Mouse (Mus musculus) gastrocnemius, adult 2 months (tissue): Measurements from ENCODE around the gene Emc1. TPM values are rescaled to one million over a fixed set of nuclear protein-coding genes. Genes with fewer than 3 reads are reported as not detected.

ENCODE experiments used
- DNase-seq: peaks from one replicate; pipeline ENCODE4 v3.0.0; 2022
- H3K27ac ChIP-seq: fragments of 200-600 bp; 2 replicates; pipeline ENCODE4 v1.8.1; 2022; ENCODE audit warnings: mild to moderate bottlenecking
- H3K4me3 ChIP-seq: fragments of 200-600 bp; 2 replicates; pipeline ENCODE4 v1.8.1; 2022; ENCODE audit warnings: mild to moderate bottlenecking, moderate library complexity
- CTCF ChIP-seq: fragments of 200-600 bp; IDR thresholded peaks from 2 replicates; pipeline ENCODE4 v1.8.1; 2022; ENCODE audit warnings: antibody characterized with exemption, mild to moderate bottlenecking, moderate library complexity
- intact Hi-C: fragments of 180-260 bp; cut with DNase I; formaldehyde crosslinking; loops from one replicate; pipeline ENCODE4 v1.15.1; 2025
- total RNA-seq, 2 experiments: library from RNA; stranded (reverse); gene quantifications; 2 replicates each; pipeline ENCODE4 v1.2.3; 2021

Gene Emc1
- total RNA-seq, 2 experiments from 2014 or later, result 29.1 to 32.6 TPM

GRCm38 (mm10) chr4:139334631-139335295 is 17.6 kb upstream of the Emc1 start:
- no peak for DNase-seq
- no peak for TF ChIP-seq CTCF
- Histone ChIP-seq H3K4me3 (no peak overlapping the region), H3K27ac (no peak overlapping the region)
- intact Hi-C loops, result loop anchor here (2.0 to 5.0 kb wide), 2 partner anchors 42 to 247 kb away; no protein-coding TSS in a partner anchor

GRCm38 (mm10) chr4:139335507-139335906 is 16.9 kb upstream of the Emc1 start:
- no peak for TF ChIP-seq CTCF
- Histone ChIP-seq H3K27ac (no peak overlapping the region), H3K4me3 (no peak overlapping the region)
- DNase-seq, result no peak
- intact Hi-C loops, result loop anchor here (2.0 to 5.0 kb wide), 2 partner anchors 43 to 248 kb away; no protein-coding TSS in a partner anchor

GRCm38 (mm10) chr4:139336822-139337483 is 15.4 kb upstream of the Emc1 start:
- peak; percentile 79 for TF ChIP-seq CTCF
- peak overlapping the region; percentile 57 for H3K4me3 ChIP-seq
- intact Hi-C loops, result loop anchor here (5.0 kb wide), 1 partner anchor 250 kb away; no protein-coding TSS in a partner anchor
- no peak overlapping the region for H3K27ac ChIP-seq
- DNase-seq, result peak; percentile 85

- intact Hi-C loops, result loop anchor here (5.0 kb wide), 1 partner anchor 251 kb away; no protein-coding TSS in a partner anchor
- Histone ChIP-seq H3K4me3 (no peak overlapping the region), H3K27ac (no peak overlapping the region)
- TF ChIP-seq CTCF, result no peak
- no peak for DNase-seq
Observed at GRCm38 (mm10) chr4:139338145-139338544, 14.2 kb upstream of the Emc1 start.

GRCm38 (mm10) chr4:139340835-139341234 is 11.6 kb upstream of the Emc1 start:
- no peak for DNase-seq
- Histone ChIP-seq H3K4me3 (no peak overlapping the region), H3K27ac (no peak overlapping the region)
- TF ChIP-seq CTCF, result no peak
- intact Hi-C loops, result no loop called here

- no peak overlapping the region for H3K4me3 ChIP-seq
- H3K27ac ChIP-seq, result no peak overlapping the region
- no peak for TF ChIP-seq CTCF
- intact Hi-C loops, result no loop called here
- no peak for DNase-seq
Observed at GRCm38 (mm10) chr4:139341556-139342233, 10.7 kb upstream of the Emc1 start.

- Histone ChIP-seq H3K4me3 (no peak overlapping the region), H3K27ac (no peak overlapping the region)
- no peak for DNase-seq
- TF ChIP-seq CTCF, result no peak
- intact Hi-C loops, result no loop called here
Observed at GRCm38 (mm10) chr4:139343718-139344117, 8.7 kb upstream of the Emc1 start.

- H3K4me3 ChIP-seq, result no peak overlapping the region
- DNase-seq, result no peak
- intact Hi-C loops, result no loop called here
- no peak for TF ChIP-seq CTCF
- H3K27ac ChIP-seq, result no peak overlapping the region
Observed at GRCm38 (mm10) chr4:139345416-139346019, 6.9 kb upstream of the Emc1 start.

GRCm38 (mm10) chr4:139352832-139353231 is 445 bp downstream of the Emc1 start:
- no peak for DNase-seq
- Histone ChIP-seq H3K4me3 (peak overlapping the region; percentile 88), H3K27ac (peak overlapping the region; percentile 100)
- intact Hi-C loops, result no loop called here
- no peak for TF ChIP-seq CTCF

GRCm38 (mm10) chr4:139357211-139357610 is 4.8 kb downstream of the Emc1 start:
- H3K27ac ChIP-seq, result no peak overlapping the region
- TF ChIP-seq CTCF, result no peak
- intact Hi-C loops, result no loop called here

GRCm38 (mm10) chr4:139360761-139361548 is 8.6 kb downstream of the Emc1 start:
- intact Hi-C loops, result no loop called here
- Histone ChIP-seq H3K27ac (no peak overlapping the region), H3K4me3 (no peak overlapping the region)
- no peak for DNase-seq
- no peak for TF ChIP-seq CTCF

More at GRCm38 (mm10) chr4:139357211-139357610, 4.8 kb downstream of the Emc1 start:
- H3K4me3 ChIP-seq, result no peak overlapping the region
- no peak for DNase-seq

GRCm38 (mm10) chr4:139367336-139367735 is 14.9 kb downstream of the Emc1 start:
- no peak for DNase-seq
- intact Hi-C loops, result no loop called here
- no peak for TF ChIP-seq CTCF
- Histone ChIP-seq H3K4me3 (no peak overlapping the region), H3K27ac (no peak overlapping the region)
